Comparison of ENCODE assay signal across 8 mouse cellular contexts in genomic region chr2:25193330-25193770, GRCm38 (mm10). TPM values are rescaled to one million over a fixed set of nuclear protein-coding genes. Genes with fewer than 3 reads are reported as not detected.
DNase-seq lines count a peak whose midpoint lies in the region; ATAC-seq and TF ChIP-seq lines count a peak whose summit lies in the region.

No protein-coding gene starts in this region.

- H3K4me3 ChIP-seq in brown adipose tissue, adult 24 weeks (ENCODE audit: insufficient read depth, low read depth, low read length), result peak overlapping the region; percentile 0; the same call in 1 of the 2 replicates
- H3K4me3 ChIP-seq in heart, embryonic 16.5 days (ENCODE audit: low read length), result 0 out of 2 replicates have a peak overlapping the region, but pooled peaks have one; percentile 9
- H3K4me3 ChIP-seq in liver, embryonic 16.5 days (ENCODE audit: low read depth, low read length), result no peak overlapping the region
- no peak overlapping the region for H3K4me3 ChIP-seq in neural tube, embryonic 12.5 days
- H3K4me3 ChIP-seq in testis, adult 2 months (ENCODE audit: control insufficient read depth, low read depth, low read length), result no peak overlapping the region

- TF ChIP-seq CTCF in testis, adult 2 months (IDR thresholded peaks at IDR 0.05; ENCODE audit: control insufficient read depth, insufficient read depth, insufficient replicate concordance, low read depth, low read length), result peak; percentile 78; the same call in 1 of the 2 replicates

- DNase-seq in CD8-positive naive resting alpha-beta T cell, adult 2 months (ENCODE audit: low read depth in 2 of 2, low spot score in 2 of 2), result peak; percentile 75 to 87
- peak; percentile 87 for DNase-seq in fibroblast of lung, adult 2 months (ENCODE audit: low read depth)
- DNase-seq in kidney, postnatal 25 days, result peak; percentile 87 to 91

- TF ChIP-seq POLR2A in testis, adult 2 months (IDR thresholded peaks at IDR 0.05; ENCODE audit: control insufficient read depth, low read depth, low read length), result no peak

- peak overlapping the region; percentile 42; the same call in 1 of the 2 replicates for H3K9ac ChIP-seq in heart, embryonic 16.5 days (ENCODE audit: low read length)
- no peak overlapping the region for H3K9ac ChIP-seq in liver, embryonic 16.5 days (ENCODE audit: low read depth, low read length)
- H3K9ac ChIP-seq in neural tube, embryonic 12.5 days, result no peak overlapping the region

- H3K4me2 ChIP-seq in heart, embryonic 16.5 days (ENCODE audit: low read depth, low read length), result peak overlapping the region; percentile 64
- peak overlapping the region; percentile 71; the same call in 1 of the 2 replicates for H3K4me2 ChIP-seq in liver, embryonic 16.5 days (ENCODE audit: low read depth, low read length)
- peak overlapping the region; percentile 30; the same call in 1 of the 2 replicates for H3K4me2 ChIP-seq in neural tube, embryonic 12.5 days (replicated peaks)

- no peaks in the 10 kb centered on the region for H3K36me3 ChIP-seq in heart, embryonic 16.5 days (ENCODE audit: control insufficient read depth, insufficient read depth)
- H3K36me3 ChIP-seq in liver, embryonic 16.5 days (ENCODE audit: control insufficient read depth, insufficient read depth), result peaks cover under 1% of the 10 kb centered on the region; the same call in 1 of the 2 replicates
- H3K36me3 ChIP-seq in neural tube, embryonic 12.5 days, result peaks cover 9% of the 10 kb centered on the region
- no peaks in the 10 kb centered on the region for H3K36me3 ChIP-seq in testis, adult 2 months (ENCODE audit: control insufficient read depth, insufficient read depth, low read length)

- no peaks in the 10 kb centered on the region for H3K9me3 ChIP-seq in heart, embryonic 16.5 days (replicated peaks; ENCODE audit: control insufficient read depth, low read length)
- H3K9me3 ChIP-seq in liver, embryonic 16.5 days (replicated peaks; ENCODE audit: control insufficient read depth, low read length), result no peaks in the 10 kb centered on the region
- no peaks in the 10 kb centered on the region for H3K9me3 ChIP-seq in neural tube, embryonic 12.5 days

- WGBS in heart, embryonic 16.5 days, result 2% methylated on average over 6 of the region's 6 CpGs
- WGBS in liver, embryonic 16.5 days (ENCODE audit: insufficient replicate concordance), result 1% methylated on average over 6 of the region's 6 CpGs
- WGBS in neural tube, embryonic 12.5 days, result 2% methylated on average over 6 of the region's 6 CpGs

- H3K27me3 ChIP-seq in heart, embryonic 16.5 days (ENCODE audit: control insufficient read depth, insufficient read depth, low read length), result peaks cover 13% of the 10 kb centered on the region
- no peaks in the 10 kb centered on the region for H3K27me3 ChIP-seq in liver, embryonic 16.5 days (ENCODE audit: control insufficient read depth, insufficient read depth, low read depth, low read length)
- H3K27me3 ChIP-seq in neural tube, embryonic 12.5 days (replicated peaks), result peaks cover 32% of the 10 kb centered on the region
- no peaks in the 10 kb centered on the region for H3K27me3 ChIP-seq in testis, adult 2 months (ENCODE audit: control insufficient read depth, insufficient read depth, low read length)

- H3K4me1 ChIP-seq in brown adipose tissue, adult 24 weeks (ENCODE audit: control insufficient read depth, insufficient read depth, insufficient read length, low read length), result peaks cover 21% of the 10 kb centered on the region
- H3K4me1 ChIP-seq in heart, embryonic 16.5 days (ENCODE audit: control insufficient read depth, insufficient read depth, low read length), result peaks cover 28% of the 10 kb centered on the region
- peaks cover 40% of the 10 kb centered on the region for H3K4me1 ChIP-seq in liver, embryonic 16.5 days (ENCODE audit: control insufficient read depth, low read depth, low read length)
- H3K4me1 ChIP-seq in neural tube, embryonic 12.5 days, result peaks cover 3% of the 10 kb centered on the region; the same call in 1 of the 2 replicates
- H3K4me1 ChIP-seq in testis, adult 2 months (ENCODE audit: control insufficient read depth, insufficient read depth, low read length), result peaks cover 4% of the 10 kb centered on the region; the same call in 1 of the 2 replicates

- ATAC-seq in heart, embryonic 16.5 days (replicated peaks; ENCODE audit: extremely low read depth, insufficient read depth, low FRiP score), result peak; percentile 58
- ATAC-seq in liver, embryonic 16.5 days (ENCODE audit: low read depth), result peak; percentile 24
- ATAC-seq in neural tube, embryonic 12.5 days (ENCODE audit: low FRiP score, low read depth), result peak; percentile 79

- peak overlapping the region; percentile 70 for H3K27ac ChIP-seq in brown adipose tissue, adult 24 weeks (replicated peaks; ENCODE audit: low read depth, low read length)
- H3K27ac ChIP-seq in heart, embryonic 16.5 days (ENCODE audit: low read length), result no peak overlapping the region; the same call in 1 of the 2 replicates
- no peak overlapping the region; the same call in 1 of the 2 replicates for H3K27ac ChIP-seq in liver, embryonic 16.5 days (ENCODE audit: low read length)
- H3K27ac ChIP-seq in neural tube, embryonic 12.5 days, result no peak overlapping the region
- H3K27ac ChIP-seq in testis, adult 2 months (ENCODE audit: control insufficient read depth, insufficient read depth, low read depth, low read length), result no peak overlapping the region

RNA-seq across cellular contexts. Expression of gene Tor4a, which starts 3.3 kb away (rescaled TPM):
- polyA plus RNA-seq in brown adipose tissue, adult 24 weeks (2012; ENCODE audit: insufficient read depth, insufficient read length, missing spikeins), result 1.8 and 6.0 TPM in 2 replicates
- polyA plus RNA-seq in heart, embryonic 16.5 days (2015; fragmentation: Nextera tagmentation; extraction: Ambion mirVana), result 8.5 and 10.0 TPM in 2 replicates
- polyA plus RNA-seq in liver, embryonic 16.5 days (2015; fragmentation: Nextera tagmentation; extraction: Ambion mirVana), result 6.5 and 6.6 TPM in 2 replicates
- 1.5 and 1.8 TPM in 2 replicates for polyA plus RNA-seq in neural tube, embryonic 12.5 days (2016; fragmentation: Nextera tagmentation; extraction: Ambion mirVana)
- 0.98 and 1.3 TPM in 2 replicates for polyA plus RNA-seq in testis, adult 2 months (2012; rRNA removed)

RNA-seq across cellular contexts. Expression of gene Nrarp, which starts 12.8 kb away (rescaled TPM):
- 6.4 and 7.1 TPM in 2 replicates for polyA plus RNA-seq in brown adipose tissue, adult 24 weeks (2012; ENCODE audit: insufficient read depth, insufficient read length, missing spikeins)
- polyA plus RNA-seq in heart, embryonic 16.5 days (2015; fragmentation: Nextera tagmentation; extraction: Ambion mirVana), result 16.2 and 18.1 TPM in 2 replicates
- polyA plus RNA-seq in liver, embryonic 16.5 days (2015; fragmentation: Nextera tagmentation; extraction: Ambion mirVana), result 1.1 and 1.3 TPM in 2 replicates
- 96.8 and 97.4 TPM in 2 replicates for polyA plus RNA-seq in neural tube, embryonic 12.5 days (2016; fragmentation: Nextera tagmentation; extraction: Ambion mirVana)
- 3.8 and 4.0 TPM in 2 replicates for polyA plus RNA-seq in testis, adult 2 months (2012; rRNA removed)

RNA-seq across cellular contexts. Expression of gene Nelfb, which starts 17.9 kb away (rescaled TPM):
- polyA plus RNA-seq in brown adipose tissue, adult 24 weeks (2012; ENCODE audit: insufficient read depth, insufficient read length, missing spikeins), result 15.4 and 19.0 TPM in 2 replicates
- polyA plus RNA-seq in heart, embryonic 16.5 days (2015; fragmentation: Nextera tagmentation; extraction: Ambion mirVana), result 79.1 and 81.9 TPM in 2 replicates
- 33.9 and 34.9 TPM in 2 replicates for polyA plus RNA-seq in liver, embryonic 16.5 days (2015; fragmentation: Nextera tagmentation; extraction: Ambion mirVana)
- polyA plus RNA-seq in neural tube, embryonic 12.5 days (2016; fragmentation: Nextera tagmentation; extraction: Ambion mirVana), result 104 and 106 TPM in 2 replicates
- polyA plus RNA-seq in testis, adult 2 months (2012; rRNA removed), result 20.7 and 24.9 TPM in 2 replicates

RNA-seq across cellular contexts. Expression of gene Stpg3, which starts 21.1 kb away (rescaled TPM):
- polyA plus RNA-seq in brown adipose tissue, adult 24 weeks (2012; ENCODE audit: insufficient read depth, insufficient read length, missing spikeins), result not detected in 2 replicates
- polyA plus RNA-seq in heart, embryonic 16.5 days (2015; fragmentation: Nextera tagmentation; extraction: Ambion mirVana), result not detected in 2 replicates
- not detected in 2 replicates for polyA plus RNA-seq in liver, embryonic 16.5 days (2015; fragmentation: Nextera tagmentation; extraction: Ambion mirVana)
- not detected in 2 replicates for polyA plus RNA-seq in neural tube, embryonic 12.5 days (2016; fragmentation: Nextera tagmentation; extraction: Ambion mirVana)
- 244 and 247 TPM in 2 replicates for polyA plus RNA-seq in testis, adult 2 months (2012; rRNA removed)

RNA-seq across cellular contexts. Expression of gene Fam166a, which starts 25.2 kb away (rescaled TPM):
- not detected in 2 replicates for polyA plus RNA-seq in brown adipose tissue, adult 24 weeks (2012; ENCODE audit: insufficient read depth, insufficient read length, missing spikeins)
- polyA plus RNA-seq in heart, embryonic 16.5 days (2015; fragmentation: Nextera tagmentation; extraction: Ambion mirVana), result 1.1 TPM in 1 of 2 replicates, not detected in the other
- not detected in 2 replicates for polyA plus RNA-seq in liver, embryonic 16.5 days (2015; fragmentation: Nextera tagmentation; extraction: Ambion mirVana)
- polyA plus RNA-seq in neural tube, embryonic 12.5 days (2016; fragmentation: Nextera tagmentation; extraction: Ambion mirVana), result not detected in 2 replicates
- 552 and 576 TPM in 2 replicates for polyA plus RNA-seq in testis, adult 2 months (2012; rRNA removed)

Comparison
In these comparisons a context has a peak if more than half of its experiments do, and no peak if none do; other contexts are left out.
1. H3K4me3 ChIP-seq: peak in brown adipose tissue, adult 24 weeks (single experiment) and heart, embryonic 16.5 days (single experiment); none in liver, embryonic 16.5 days (single experiment), neural tube, embryonic 12.5 days (single experiment) and testis, adult 2 months (single experiment).
2. ATAC-seq: peak in every context shown above with its lines; median percentile 79 in neural tube, embryonic 12.5 days; 58 in heart, embryonic 16.5 days; 24 in liver, embryonic 16.5 days.
3. Peak in every context shown above with its lines, with median percentiles within 50 percentile points of each other: DNase-seq and H3K4me2 ChIP-seq.